ENCODE assay signal across 21 mouse cellular contexts in the genomic region with DNA sequence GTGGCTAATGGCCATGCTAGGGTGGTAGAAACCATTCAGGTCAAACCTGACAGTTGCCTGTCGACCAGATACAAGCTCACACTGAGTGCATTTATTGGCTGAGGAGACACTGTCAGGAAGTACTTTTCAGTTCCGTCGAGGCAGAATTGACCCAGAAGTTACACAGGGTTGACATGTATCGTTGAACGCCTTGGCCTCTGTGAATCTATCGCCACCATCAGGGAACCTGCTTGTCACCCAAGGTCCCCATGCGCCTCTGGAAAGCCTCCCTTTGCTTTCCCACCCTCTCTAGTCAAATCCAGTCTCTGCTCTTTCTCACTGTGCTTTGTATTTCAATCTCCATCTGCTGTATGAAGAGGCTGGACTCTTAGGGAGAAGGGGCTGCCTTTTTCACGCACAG. TPM values are rescaled to one million over a fixed set of nuclear protein-coding genes. Genes with fewer than 3 reads are reported as not detected.
DNase-seq lines count a peak whose midpoint lies in the region; ATAC-seq and TF ChIP-seq lines count a peak whose summit lies in the region.
"Had no signal": no experiment of that assay in that cellular context is flagged by ENCODE, and none has a peak within 500 bp of the region (broad histone marks: within the 10 kb centered on the region; RNA-seq: fewer than 3 reads in every experiment).

No protein-coding gene starts in this region.

- intact Hi-C loops in heart, postnatal 25 days (cut with DNase I), result no loop called here

- ATAC-seq in heart, embryonic 11.5 days (replicated peaks; ENCODE audit: insufficient number of reproducible peaks, low FRiP score, low TSS enrichment), result no peak
- ATAC-seq in liver, postnatal 0 days, result no peak
- ATAC-seq: activated CD4-positive, CD25-positive, alpha-beta regulatory T cell, adult 4 months; CD4-positive, CD25-positive, alpha-beta regulatory T cell, adult 4 months; Patski had no signal

- DNase-seq in heart, adult 11 months, result peak; percentile 63
- peak; percentile 53 for DNase-seq in heart, embryonic 10.5 days (ENCODE audit: low spot score)
- no peak for DNase-seq in heart, postnatal 25 days (ENCODE audit: low spot score)
- peak; percentile 25 for DNase-seq in liver, postnatal 0 days
- DNase-seq in liver, result no peak
- DNase-seq in limb, embryonic 10.5 days (ENCODE audit: low spot score), result peak; percentile 25
- DNase-seq in cerebellum, adult 8-10 months, result no peak
- DNase-seq: adrenal gland, adult 2 months; adrenal gland, adult 8-10 months; adrenal gland, postnatal 10 days; adrenal gland, postnatal 14 days; adrenal gland, postnatal 25 days; adrenal gland, postnatal 36 days; B cell, adult 2 months; cerebellum, adult 11 months; cerebellum, adult 11-12 months had no signal

- 73% methylated on average over 8 of the region's 8 CpGs for WGBS in heart, embryonic 11.5 days (ENCODE audit: insufficient replicate concordance)
- WGBS in heart, embryonic 10.5 days, result 77% methylated on average over 8 of the region's 8 CpGs
- whole genome bisulfite sequencing in liver, postnatal 0 days (ENCODE audit: insufficient replicate concordance), result 71% methylated on average over 8 of the region's 8 CpGs
- WGBS in limb, embryonic 10.5 days, result 77% methylated on average over 8 of the region's 8 CpGs

- no peak overlapping the region for H3K9ac ChIP-seq in heart, embryonic 11.5 days (ENCODE audit: low read depth, low read length)
- no peak overlapping the region for H3K9ac ChIP-seq in liver, postnatal 0 days (replicated peaks)

- no peak overlapping the region for H3K27ac ChIP-seq in heart, embryonic 11.5 days (ENCODE audit: low read depth, low read length)
- H3K27ac ChIP-seq in heart, embryonic 10.5 days, result no peak overlapping the region
- H3K27ac ChIP-seq in liver, postnatal 0 days (ENCODE audit: low read depth), result no peak overlapping the region
- H3K27ac ChIP-seq in limb, embryonic 10.5 days, result no peak overlapping the region

- H3K4me3 ChIP-seq in heart, embryonic 11.5 days (ENCODE audit: low read depth, low read length), result no peak overlapping the region
- H3K4me3 ChIP-seq in heart, embryonic 10.5 days, result no peak overlapping the region
- H3K4me3 ChIP-seq in liver, postnatal 0 days (ENCODE audit: low read depth, low read length), result no peak overlapping the region
- H3K4me3 ChIP-seq in limb, embryonic 10.5 days, result no peak overlapping the region

- no peaks in the 10 kb centered on the region for H3K27me3 ChIP-seq in heart, embryonic 11.5 days (ENCODE audit: control insufficient read depth, insufficient read depth, low read length)
- H3K27me3 ChIP-seq in heart, embryonic 10.5 days (ENCODE audit: insufficient read depth, poor library complexity, severe bottlenecking), result 0 out of 2 replicates have a peak, but pooled peaks cover 4% of the 10 kb centered on the region
- no peaks in the 10 kb centered on the region for H3K27me3 ChIP-seq in liver, postnatal 0 days (ENCODE audit: insufficient read depth, low read length)
- 0 out of 2 replicates have a peak, but pooled peaks cover 3% of the 10 kb centered on the region for H3K27me3 ChIP-seq in limb, embryonic 10.5 days (ENCODE audit: low read depth, poor library complexity, severe bottlenecking)

- TF ChIP-seq CTCF in liver, postnatal 0 days (IDR thresholded peaks at IDR 0.05; ENCODE audit: low read depth), result no peak

- H3K9me3 ChIP-seq in heart, embryonic 11.5 days (replicated peaks; ENCODE audit: control insufficient read depth, low read length), result no peaks in the 10 kb centered on the region
- no peaks in the 10 kb centered on the region for H3K9me3 ChIP-seq in heart, embryonic 10.5 days
- H3K9me3 ChIP-seq in liver, postnatal 0 days (ENCODE audit: low read length), result no peaks in the 10 kb centered on the region
- no peaks in the 10 kb centered on the region for H3K9me3 ChIP-seq in limb, embryonic 10.5 days (replicated peaks)
- H3K9me3 ChIP-seq: G1E had no signal

- no peaks in the 10 kb centered on the region for H3K36me3 ChIP-seq in heart, embryonic 11.5 days (ENCODE audit: control insufficient read depth, insufficient read depth, low read length)
- no peaks in the 10 kb centered on the region for H3K36me3 ChIP-seq in heart, embryonic 10.5 days
- no peaks in the 10 kb centered on the region for H3K36me3 ChIP-seq in liver, postnatal 0 days (replicated peaks; ENCODE audit: insufficient read depth, low read length)
- no peaks in the 10 kb centered on the region for H3K36me3 ChIP-seq in limb, embryonic 10.5 days
- H3K36me3 ChIP-seq: G1E had no signal

- no peak for TF ChIP-seq EP300 in liver, postnatal 0 days (IDR thresholded peaks at IDR 0.05; ENCODE audit: low read depth)

- no peaks in the 10 kb centered on the region for H3K4me1 ChIP-seq in heart, embryonic 11.5 days (ENCODE audit: control insufficient read depth, insufficient read depth, low read length)
- H3K4me1 ChIP-seq in heart, embryonic 10.5 days, result 0 out of 2 replicates have a peak, but pooled peaks cover 4% of the 10 kb centered on the region
- peaks cover 3% of the 10 kb centered on the region; the same call in 1 of the 2 replicates for H3K4me1 ChIP-seq in liver, postnatal 0 days (ENCODE audit: insufficient read depth)
- peaks cover 19% of the 10 kb centered on the region for H3K4me1 ChIP-seq in limb, embryonic 10.5 days

- no peak overlapping the region for H3K4me2 ChIP-seq in heart, embryonic 11.5 days
- no peak overlapping the region for H3K4me2 ChIP-seq in liver, postnatal 0 days (ENCODE audit: low read depth, low read length)

RNA-seq across cellular contexts. Expression of gene Slk, which starts 13.5 kb away (rescaled TPM):
- polyA plus RNA-seq in heart, embryonic 11.5 days (2014; fragmentation: Nextera tagmentation; extraction: Ambion mirVana), result 11.3 and 14.1 TPM in 2 replicates
- 7.8 and 10.1 TPM in 2 replicates for polyA plus RNA-seq in heart, embryonic 10.5 days (2016; fragmentation: Nextera tagmentation; extraction: Ambion mirVana)
- total RNA-seq in heart, postnatal 25 days (2021), result 10 to 100 TPM; 84.7 to 94.1 TPM
- 6.0 and 6.5 TPM in 2 replicates for polyA plus RNA-seq in liver, postnatal 0 days (2015; fragmentation: Nextera tagmentation; extraction: Ambion mirVana)
- 8.3 and 9.1 TPM in 2 replicates for polyA plus RNA-seq in limb, embryonic 10.5 days (2016; fragmentation: Nextera tagmentation; extraction: Ambion mirVana)

RNA-seq across cellular contexts. Expression of gene Stn1, which starts 28.7 kb away (rescaled TPM):
- polyA plus RNA-seq in heart, embryonic 11.5 days (2014; fragmentation: Nextera tagmentation; extraction: Ambion mirVana), result 40.0 and 41.6 TPM in 2 replicates
- 42.2 and 53.8 TPM in 2 replicates for polyA plus RNA-seq in heart, embryonic 10.5 days (2016; fragmentation: Nextera tagmentation; extraction: Ambion mirVana)
- total RNA-seq in heart, postnatal 25 days (2021), result 10 to 100 TPM; 17.8 to 18.9 TPM
- 4.4 and 5.4 TPM in 2 replicates for polyA plus RNA-seq in liver, postnatal 0 days (2015; fragmentation: Nextera tagmentation; extraction: Ambion mirVana)
- 62.3 and 74.5 TPM in 2 replicates for polyA plus RNA-seq in limb, embryonic 10.5 days (2016; fragmentation: Nextera tagmentation; extraction: Ambion mirVana)

Comparison
In these comparisons a context has a peak if more than half of its experiments do, and no peak if none do; other contexts are left out.
1. DNase-seq: peak in heart, adult 11 months (single experiment), heart, embryonic 10.5 days (single experiment), liver, postnatal 0 days (single experiment) and limb, embryonic 10.5 days (single experiment); none in heart, postnatal 25 days (single experiment), liver (single experiment) and cerebellum, adult 8-10 months (single experiment).